Mouse (Mus musculus) G1E (cell line): ENCODE measurements at regions not wholly inside any gene's neighbourhood (a gene's known extent, or its start where the extent isn't known, plus 50 kb on each side); places are given as distances from the start of the nearest gene placed in this dataset.

Experiments used
- ATAC-seq: 2 replicates; pipeline ENCODE4 v1.8.0; 2016; ENCODE audit warnings: mild to moderate bottlenecking; ENCODE audit not compliant: insufficient number of reproducible peaks, poor library complexity, low FRiP score, severe bottlenecking; ENCODE audit errors: extremely low read depth
- DNase-seq: peaks from one replicate; pipeline ENCODE4 v3.0.0; 2012; ENCODE audit warnings: low spot score
- H3K27me3 ChIP-seq: 2 replicates; pipeline ENCODE4 v1.6.1; 2012; ENCODE audit warnings: mild to moderate bottlenecking, low read length, inconsistent platforms; ENCODE audit not compliant: insufficient read depth
- H3K36me3 ChIP-seq: replicated peaks from 2 replicates; pipeline ENCODE3; 2012; ENCODE audit warnings: mild to moderate bottlenecking, inconsistent platforms
- H3K4me1 ChIP-seq: 2 replicates; pipeline ENCODE4 v1.6.1; 2012; ENCODE audit warnings: low read depth, low read length, inconsistent platforms, mixed read lengths; ENCODE audit not compliant: insufficient read depth
- H3K4me3 ChIP-seq: 2 replicates; pipeline ENCODE4 v1.5.1; 2012; ENCODE audit warnings: low read depth, mild to moderate bottlenecking, inconsistent platforms, low read length, moderate library complexity, mixed read lengths
- H3K9me3 ChIP-seq: replicated peaks from 2 replicates; pipeline ENCODE4 v1.6.1; 2012; ENCODE audit warnings: inconsistent platforms
- CTCF ChIP-seq: IDR thresholded peaks from 2 replicates; pipeline ENCODE4 v1.5.1; 2012; ENCODE audit warnings: low read depth, low read length, inconsistent platforms, mixed read lengths
- GATA1 ChIP-seq: IDR thresholded peaks from 2 replicates; pipeline ENCODE4 v1.6.1; 2012; ENCODE audit warnings: borderline replicate concordance, low read length, inconsistent platforms, mixed read lengths
- GATA2 ChIP-seq: IDR thresholded peaks from 2 replicates; pipeline ENCODE4 v1.6.1; 2012; ENCODE audit warnings: low read depth, low read length, inconsistent platforms, borderline replicate concordance
- POLR2AphosphoS5 ChIP-seq: IDR thresholded peaks from 2 replicates; pipeline ENCODE4 v1.6.1; 2012; ENCODE audit warnings: low read depth, low read length, inconsistent platforms; ENCODE audit not compliant: insufficient replicate concordance
- TAL1 ChIP-seq: conservative IDR thresholded peaks from 2 replicates; pipeline ENCODE4 v1.6.1; 2012; ENCODE audit warnings: low read depth, low read length, inconsistent platforms, mixed read lengths

DNA sequence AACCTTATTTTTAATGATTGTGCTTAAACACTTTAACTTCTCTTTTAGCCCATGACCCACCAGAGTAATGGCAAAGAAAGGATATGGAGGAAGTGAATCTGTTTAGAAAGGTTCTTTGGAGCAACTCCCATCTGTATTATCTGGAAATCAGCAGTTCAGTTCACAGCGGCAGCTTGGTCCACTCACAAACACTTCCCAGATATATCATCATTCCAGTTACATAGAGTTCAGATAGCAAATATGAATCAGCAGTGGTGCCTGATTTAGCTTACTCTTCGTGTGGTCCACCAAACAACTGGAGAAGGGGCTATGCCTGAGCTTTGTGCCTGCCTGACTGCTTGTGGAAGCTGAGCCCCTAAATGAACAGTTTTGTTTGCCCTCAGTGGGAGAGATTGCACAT is 1385.9 kb upstream of the Zeb2 start:
- no peak for TF ChIP-seq POLR2AphosphoS5
- TF ChIP-seq CTCF, result no peak
- TF ChIP-seq GATA2, result no peak
- no peak for TF ChIP-seq GATA1
- no peak for TF ChIP-seq TAL1
- ATAC-seq (no peak), DNase-seq (no peak)
- Histone ChIP-seq H3K4me1 (no peaks in the 10 kb centered on the region), H3K36me3 (no peaks in the 10 kb centered on the region), H3K4me3 (no peak overlapping the region), H3K27me3 (no peaks in the 10 kb centered on the region), H3K9me3 (no peaks in the 10 kb centered on the region)

- no peaks in the 10 kb centered on the region for H3K9me3 ChIP-seq
- no peak for ATAC-seq
- no peak for TF ChIP-seq GATA1
- H3K4me3 ChIP-seq, result no peak overlapping the region
- H3K36me3 ChIP-seq, result no peaks in the 10 kb centered on the region
- no peaks in the 10 kb centered on the region for H3K4me1 ChIP-seq
- no peak for DNase-seq
- H3K27me3 ChIP-seq, result no peaks in the 10 kb centered on the region
Measured at GRCm38 (mm10) chr2:46492299-46492698, 1375.1 kb upstream of the Zeb2 start.

- TF ChIP-seq GATA2 (no peak), TAL1 (no peak), POLR2AphosphoS5 (no peak), CTCF (no peak)
- Histone ChIP-seq H3K9me3 (no peaks in the 10 kb centered on the region), H3K27me3 (no peaks in the 10 kb centered on the region), H3K4me3 (no peak overlapping the region), H3K4me1 (no peaks in the 10 kb centered on the region), H3K36me3 (no peaks in the 10 kb centered on the region)
- DNase-seq, result no peak
- ATAC-seq, result no peak
Measured at GRCm38 (mm10) chr2:46491081-46491480, 1373.9 kb upstream of the Zeb2 start.

- Histone ChIP-seq H3K27me3 (no peaks in the 10 kb centered on the region), H3K9me3 (no peaks in the 10 kb centered on the region), H3K36me3 (no peaks in the 10 kb centered on the region), H3K4me3 (no peak overlapping the region), H3K4me1 (no peaks in the 10 kb centered on the region)
- ATAC-seq (no peak), DNase-seq (no peak)
- TF ChIP-seq TAL1, result no peak
- TF ChIP-seq GATA2, result no peak
- TF ChIP-seq CTCF, result no peak
- no peak for TF ChIP-seq POLR2AphosphoS5
- TF ChIP-seq GATA1, result no peak
Measured at GRCm38 (mm10) chr2:46468936-46469629, 1351.9 kb upstream of the Zeb2 start.

GRCm38 (mm10) chr2:46465389-46465788 is 1348.2 kb upstream of the Zeb2 start:
- TF ChIP-seq GATA1 (no peak), CTCF (no peak), POLR2AphosphoS5 (no peak), GATA2 (no peak), TAL1 (no peak)
- Histone ChIP-seq H3K27me3 (no peaks in the 10 kb centered on the region), H3K4me3 (no peak overlapping the region), H3K36me3 (no peaks in the 10 kb centered on the region), H3K4me1 (no peaks in the 10 kb centered on the region), H3K9me3 (no peaks in the 10 kb centered on the region)
- no peak for ATAC-seq
- DNase-seq, result no peak

- ATAC-seq, result no peak
Measured at GRCm38 (mm10) chr2:46464913-46465312, 1347.7 kb upstream of the Zeb2 start.

DNA sequence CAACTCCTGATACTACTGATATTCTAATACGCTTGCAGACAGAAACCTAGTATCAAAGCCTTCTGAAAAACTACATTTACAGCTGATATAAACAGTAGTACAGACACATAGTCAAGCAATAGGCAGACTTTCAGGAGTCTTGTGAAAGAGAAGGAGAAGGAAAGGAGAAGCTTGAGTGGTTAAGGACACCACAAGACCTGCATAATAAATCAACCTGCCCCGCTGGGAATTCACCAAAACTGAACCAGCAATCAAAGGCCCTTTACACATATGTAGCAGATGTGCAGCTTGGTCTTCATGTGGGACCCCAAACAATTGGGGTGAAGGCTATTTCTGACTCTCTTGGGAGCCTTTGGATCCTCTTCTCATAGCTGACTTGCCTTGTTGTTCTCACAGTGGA is 1345.5 kb upstream of the Zeb2 start:
- no peaks in the 10 kb centered on the region for H3K9me3 ChIP-seq
- no peaks in the 10 kb centered on the region for H3K27me3 ChIP-seq
- TF ChIP-seq TAL1, result no peak
- no peak for TF ChIP-seq GATA2
- TF ChIP-seq GATA1, result no peak
- no peak for TF ChIP-seq CTCF
- TF ChIP-seq POLR2AphosphoS5, result no peak
- no peak for DNase-seq
- no peak overlapping the region for H3K4me3 ChIP-seq
- no peaks in the 10 kb centered on the region for H3K36me3 ChIP-seq
- ATAC-seq, result no peak
- H3K4me1 ChIP-seq, result no peaks in the 10 kb centered on the region

More at GRCm38 (mm10) chr2:46464913-46465312, 1347.7 kb upstream of the Zeb2 start:
- no peak for TF ChIP-seq POLR2AphosphoS5
- TF ChIP-seq GATA1, result no peak
- no peak for TF ChIP-seq TAL1
- TF ChIP-seq GATA2, result no peak
- no peak for TF ChIP-seq CTCF
- Histone ChIP-seq H3K4me3 (no peak overlapping the region), H3K9me3 (no peaks in the 10 kb centered on the region), H3K4me1 (no peaks in the 10 kb centered on the region), H3K36me3 (no peaks in the 10 kb centered on the region), H3K27me3 (no peaks in the 10 kb centered on the region)
- DNase-seq, result no peak
